Mouse (Mus musculus) cerebellum, postnatal 36 days (tissue): ENCODE measurements around the gene Lyrm4.
"Not testable (repeated sequence)": the region's sequence is repeated elsewhere in the genome, so short reads cannot be mapped to it uniquely, and the experiment has no call there.

Source experiments
- DNase-seq, 2 experiments: peaks; one replicate each; pipeline ENCODE4 v3.0.0; 2021 to 2022; ENCODE audit warnings: mixed read lengths in 2 of 2

The Lyrm4 gene

GRCm38 (mm10) chr13:35991185-35991584 lies 126.1 kb downstream of the Lyrm4 start:
- DNase-seq: not testable (repeated sequence)

- no peak for DNase-seq
Observed at GRCm38 (mm10) chr13:35989329-35989728, 128.0 kb downstream of the Lyrm4 start.

GRCm38 (mm10) chr13:35982985-35983384 lies 134.3 kb downstream of the Lyrm4 start:
- DNase-seq: no peak

- no peak for DNase-seq
Observed at GRCm38 (mm10) chr13:35980471-35980870, 136.9 kb downstream of the Lyrm4 start.

GRCm38 (mm10) chr13:35976912-35977311 lies 140.4 kb downstream of the Lyrm4 start:
- DNase-seq: no peak

- no peak for DNase-seq
Observed at GRCm38 (mm10) chr13:35969829-35970228, 147.5 kb downstream of the Lyrm4 start.

GRCm38 (mm10) chr13:35969431-35969721 lies 147.9 kb downstream of the Lyrm4 start:
- no peak for DNase-seq

GRCm38 (mm10) chr13:35968719-35969430 lies 148.5 kb downstream of the Lyrm4 start:
- DNase-seq: no peak

GRCm38 (mm10) chr13:35968131-35968718 lies 149.1 kb downstream of the Lyrm4 start:
- DNase-seq: no peak

GRCm38 (mm10) chr13:35967690-35968089 lies 149.6 kb downstream of the Lyrm4 start:
- no peak for DNase-seq

GRCm38 (mm10) chr13:35963583-35963982 lies 153.7 kb downstream of the Lyrm4 start:
- DNase-seq: no peak

GRCm38 (mm10) chr13:35959391-35960067 lies 157.8 kb downstream of the Lyrm4 start:
- no peak for DNase-seq

- no peak for DNase-seq
Observed at GRCm38 (mm10) chr13:35958539-35958938, 158.8 kb downstream of the Lyrm4 start, which contains the start of gene Ppp1r3g. Gene Ppp1r3g (plus strand): TSS chr13:35958839.

GRCm38 (mm10) chr13:35949814-35950455 lies 167.4 kb downstream of the Lyrm4 start:
- DNase-seq: no peak

- DNase-seq: peak; percentile 76 to 82
Observed at GRCm38 (mm10) chr13:35947354-35948000, 169.8 kb downstream of the Lyrm4 start.

- DNase-seq: no peak
Observed at GRCm38 (mm10) chr13:35946659-35947353, 170.5 kb downstream of the Lyrm4 start.

GRCm38 (mm10) chr13:35940934-35941333 lies 176.4 kb downstream of the Lyrm4 start:
- no peak for DNase-seq

- DNase-seq: no peak
Observed at GRCm38 (mm10) chr13:35939871-35940665, 177.3 kb downstream of the Lyrm4 start.

GRCm38 (mm10) chr13:35937991-35938390 lies 179.3 kb downstream of the Lyrm4 start:
- DNase-seq: no peak
